Mouse (Mus musculus) liver, embryonic 16.5 days (tissue): ENCODE data around the gene Cdh15. TPM values are rescaled to one million over a fixed set of nuclear protein-coding genes. Genes with fewer than 3 reads are reported as not detected.

ENCODE experiments used
- ATAC-seq: fragments of 200-750 bp; cut with Nextera tagmentation; 2 replicates; pipeline ENCODE4 v1.8.0; 2017; ENCODE audit warnings: low read depth, mild to moderate bottlenecking, moderate number of reproducible peaks, moderate library complexity
- H3K27ac ChIP-seq: fragments of 300-500 bp; sonication (generic); 2 replicates; pipeline ENCODE4 v1.5.1; 2014; ENCODE audit warnings: mild to moderate bottlenecking, low read length
- H3K27me3 ChIP-seq: fragments of 300-500 bp; sonication (generic); 2 replicates; pipeline ENCODE4 v1.6.1; 2014; ENCODE audit warnings: low read depth, low read length, mixed read lengths; ENCODE audit not compliant: control insufficient read depth, insufficient read depth
- H3K36me3 ChIP-seq: fragments of 300-500 bp; sonication (generic); 2 replicates; pipeline ENCODE4 v1.6.1; 2014; ENCODE audit warnings: mild to moderate bottlenecking; ENCODE audit not compliant: control insufficient read depth, insufficient read depth
- H3K4me1 ChIP-seq: fragments of 300-500 bp; sonication (generic); 2 replicates; pipeline ENCODE4 v1.6.1; 2014; ENCODE audit warnings: low read depth, low read length, mixed read lengths; ENCODE audit not compliant: control insufficient read depth
- H3K4me2 ChIP-seq: fragments of 300-500 bp; sonication (generic); 2 replicates; pipeline ENCODE4 v1.6.1; 2014; ENCODE audit warnings: low read depth, low read length, mixed read lengths
- H3K4me3 ChIP-seq: fragments of 300-500 bp; sonication (generic); 2 replicates; pipeline ENCODE4 v1.5.1; 2014; ENCODE audit warnings: low read depth, mild to moderate bottlenecking, low read length
- H3K9ac ChIP-seq: fragments of 300-500 bp; sonication (generic); 2 replicates; pipeline ENCODE4 v1.6.1; 2014; ENCODE audit warnings: low read depth, low read length
- H3K9me3 ChIP-seq: fragments of 300-500 bp; sonication (generic); replicated peaks from 2 replicates; pipeline ENCODE4 v1.6.1; 2016; ENCODE audit warnings: low read length; ENCODE audit not compliant: control insufficient read depth
- WGBS: fragments of 180-500 bp; shearing (Covaris S2); extraction: QIAGEN DNeasy Blood & Tissue Kit; methylation state at CpG from one replicate; pipeline ENCODE4 v1.1.7; 2014; ENCODE audit not compliant: insufficient replicate concordance; 5-methylcytosine and 5-hydroxymethylcytosine counted together
- polyA plus RNA-seq: library from polyadenylated mRNA; unstranded; fragments of >200 nt; fragmentation: Nextera tagmentation; extraction: Ambion mirVana; gene quantifications from 2 replicates; pipeline ENCODE4 v1.2.1, GENCODE M21; 2015

Gene Cdh15
- polyA plus RNA-seq, 1 experiment from 2014 or later: 0.38 TPM

- ATAC-seq: no peak
- WGBS: 74% methylated on average over 3 of the region's 3 CpGs
- H3K27me3 ChIP-seq: no peaks in the 10 kb centered on the region
- peaks cover 5% of the 10 kb centered on the region for H3K36me3 ChIP-seq
- no peaks in the 10 kb centered on the region for H3K9me3 ChIP-seq
- no peak overlapping the region for H3K4me3 ChIP-seq
- peaks cover 17% of the 10 kb centered on the region for H3K4me1 ChIP-seq
- H3K9ac ChIP-seq: no peak overlapping the region
- H3K27ac ChIP-seq: no peak overlapping the region
- no peak overlapping the region for H3K4me2 ChIP-seq
Measured at GRCm38 (mm10) chr8:122902581-122902980, 54.8 kb downstream of the Cdh15 start.

- WGBS: 89% methylated on average over 5 of the region's 5 CpGs
Measured at GRCm38 (mm10) chr8:122903002-122903401, 55.2 kb downstream of the Cdh15 start.

GRCm38 (mm10) chr8:122904496-122904895 is 56.7 kb downstream of the Cdh15 start:
- H3K36me3 ChIP-seq: peaks cover 14% of the 10 kb centered on the region
- H3K9ac ChIP-seq: no peak overlapping the region
- no peaks in the 10 kb centered on the region for H3K27me3 ChIP-seq
- WGBS: 88% methylated on average over 11 of the region's 11 CpGs
- no peak overlapping the region for H3K4me3 ChIP-seq
- no peaks in the 10 kb centered on the region for H3K9me3 ChIP-seq
- no peak for ATAC-seq
- H3K27ac ChIP-seq: no peak overlapping the region
- H3K4me1 ChIP-seq: peaks cover 11% of the 10 kb centered on the region
- no peak overlapping the region for H3K4me2 ChIP-seq

More at GRCm38 (mm10) chr8:122903002-122903401, 55.2 kb downstream of the Cdh15 start:
- H3K4me2 ChIP-seq: no peak overlapping the region
- no peak overlapping the region for H3K4me3 ChIP-seq
- H3K9me3 ChIP-seq: no peaks in the 10 kb centered on the region
- H3K4me1 ChIP-seq: peaks cover 17% of the 10 kb centered on the region
- no peak overlapping the region for H3K9ac ChIP-seq
- H3K27ac ChIP-seq: no peak overlapping the region
- peaks cover 8% of the 10 kb centered on the region for H3K36me3 ChIP-seq
- ATAC-seq: no peak
- no peaks in the 10 kb centered on the region for H3K27me3 ChIP-seq

DNA sequence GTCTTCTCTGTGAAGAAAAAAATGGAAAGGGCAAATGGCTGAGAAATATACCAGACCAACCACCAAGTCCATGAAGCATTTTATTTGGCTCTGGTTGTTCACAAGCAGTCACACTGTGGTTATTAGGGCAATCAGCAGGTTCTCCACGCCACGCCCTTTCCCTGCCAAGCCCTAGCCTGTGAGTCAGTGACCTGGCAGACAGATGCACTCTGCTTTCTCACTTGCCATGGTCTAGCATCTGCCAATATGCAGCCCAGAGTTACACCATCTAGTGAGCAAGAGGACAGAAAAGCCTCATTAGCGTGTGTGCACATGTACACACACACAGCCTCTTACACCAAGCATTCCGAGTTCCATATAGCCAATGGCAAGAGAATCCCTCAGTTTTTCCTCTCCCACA is 57.6 kb downstream of the Cdh15 start:
- no peak for ATAC-seq
- Histone ChIP-seq H3K9ac (no peak overlapping the region), H3K4me3 (no peak overlapping the region), H3K4me2 (no peak overlapping the region), H3K9me3 (no peaks in the 10 kb centered on the region), H3K27me3 (no peaks in the 10 kb centered on the region), H3K36me3 (peaks cover 14% of the 10 kb centered on the region), H3K4me1 (peaks cover 11% of the 10 kb centered on the region), H3K27ac (no peak overlapping the region)
- 86% methylated on average over 4 of the region's 4 CpGs for WGBS

DNA sequence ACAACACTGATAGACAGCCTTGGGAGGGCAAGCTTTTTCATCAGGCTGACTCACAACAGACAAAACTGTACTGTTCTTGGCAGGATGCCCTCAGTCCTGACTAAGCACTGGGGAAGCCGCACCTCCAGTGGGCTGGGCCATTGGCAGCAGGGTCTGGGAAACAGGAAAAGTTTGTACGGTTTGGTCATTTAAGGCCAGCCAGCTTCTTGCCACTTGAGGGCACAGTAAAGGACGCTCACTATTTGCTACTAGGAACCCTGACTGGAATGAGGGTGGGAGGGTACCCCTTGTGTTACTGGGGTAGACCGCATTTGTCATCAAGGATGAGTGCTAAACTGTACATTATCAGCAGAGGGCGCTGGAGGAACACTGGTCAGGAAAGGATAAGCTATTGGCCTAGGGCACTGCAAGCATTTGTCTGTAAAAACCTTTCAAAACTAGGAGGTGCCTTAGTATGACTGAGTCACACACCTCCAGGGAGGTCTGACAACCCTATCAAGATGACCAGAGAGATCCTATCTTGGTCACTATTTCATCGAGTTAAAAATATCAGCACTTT is 58.8 kb downstream of the Cdh15 start:
- peaks cover 14% of the 10 kb centered on the region for H3K36me3 ChIP-seq
- H3K9ac ChIP-seq: no peak overlapping the region
- peak; percentile 87 for ATAC-seq
- no peaks in the 10 kb centered on the region for H3K9me3 ChIP-seq
- WGBS: 26% methylated on average over 6 of the region's 6 CpGs
- H3K4me1 ChIP-seq: peaks cover 11% of the 10 kb centered on the region
- no peak overlapping the region; the same call in 1 of the 2 replicates for H3K27ac ChIP-seq
- no peaks in the 10 kb centered on the region for H3K27me3 ChIP-seq
- H3K4me2 ChIP-seq: no peak overlapping the region
- H3K4me3 ChIP-seq: no peak overlapping the region

GRCm38 (mm10) chr8:122912150-122912549 is 64.4 kb downstream of the Cdh15 start:
- 44% methylated on average over 3 of the region's 3 CpGs for WGBS
- Histone ChIP-seq H3K4me1 (no peaks in the 10 kb centered on the region; the same call in 1 of the 2 replicates), H3K9ac (no peak overlapping the region), H3K4me2 (no peak overlapping the region), H3K36me3 (peaks cover 16% of the 10 kb centered on the region), H3K4me3 (no peak overlapping the region), H3K27ac (no peak overlapping the region), H3K27me3 (no peaks in the 10 kb centered on the region), H3K9me3 (no peaks in the 10 kb centered on the region)
- ATAC-seq: no peak

GRCm38 (mm10) chr8:122912871-122913270 is 65.1 kb downstream of the Cdh15 start:
- Histone ChIP-seq H3K27me3 (no peaks in the 10 kb centered on the region), H3K9ac (no peak overlapping the region), H3K36me3 (peaks cover 11% of the 10 kb centered on the region), H3K4me3 (no peak overlapping the region), H3K4me1 (peaks cover 5% of the 10 kb centered on the region), H3K27ac (no peak overlapping the region), H3K9me3 (no peaks in the 10 kb centered on the region), H3K4me2 (no peak overlapping the region)
- no peak for ATAC-seq
- WGBS: 81% methylated on average over 4 of the region's 4 CpGs

DNA sequence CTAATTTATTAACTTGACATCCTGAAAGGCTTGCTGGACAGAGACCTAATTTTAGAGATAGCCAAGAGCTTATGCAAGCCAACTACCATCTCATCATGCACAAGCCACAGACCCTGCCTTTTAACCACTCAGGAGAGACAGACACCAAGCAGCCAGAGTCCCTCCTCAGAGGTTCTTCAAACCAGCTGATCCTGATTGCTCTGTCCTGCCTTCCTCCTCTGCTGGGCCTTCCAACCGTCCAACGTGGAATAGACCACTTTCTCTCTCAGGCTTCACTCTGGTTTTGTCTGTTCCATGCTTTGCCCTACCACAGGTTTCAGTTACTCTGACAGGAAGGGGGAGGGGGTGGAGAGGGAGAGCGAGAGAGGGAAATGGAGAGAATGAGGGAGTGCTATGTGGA is 69.0 kb downstream of the Cdh15 start:
- 42% methylated on average over 3 of the region's 3 CpGs for WGBS

More for the DNA sequence above, 69.0 kb downstream of the Cdh15 start:
- peaks cover 16% of the 10 kb centered on the region for H3K4me1 ChIP-seq
- H3K9me3 ChIP-seq: no peaks in the 10 kb centered on the region
- no peak overlapping the region for H3K27ac ChIP-seq
- H3K4me2 ChIP-seq: no peak overlapping the region
- H3K4me3 ChIP-seq: no peak overlapping the region
- no peaks in the 10 kb centered on the region for H3K27me3 ChIP-seq
- ATAC-seq: no peak
- peaks cover 5% of the 10 kb centered on the region; the same call in 1 of the 2 replicates for H3K36me3 ChIP-seq
- H3K9ac ChIP-seq: no peak overlapping the region
